Mouse (Mus musculus): ENCODE results near the gene Slc27a3. TPM values are rescaled to one million over a fixed set of nuclear protein-coding genes. Genes with fewer than 3 reads are reported as not detected.

The Slc27a3 gene
- total and polyA plus RNA-seq, 3 experiments: 1.3 to 2.6 (median 1.9) TPM

DNA sequence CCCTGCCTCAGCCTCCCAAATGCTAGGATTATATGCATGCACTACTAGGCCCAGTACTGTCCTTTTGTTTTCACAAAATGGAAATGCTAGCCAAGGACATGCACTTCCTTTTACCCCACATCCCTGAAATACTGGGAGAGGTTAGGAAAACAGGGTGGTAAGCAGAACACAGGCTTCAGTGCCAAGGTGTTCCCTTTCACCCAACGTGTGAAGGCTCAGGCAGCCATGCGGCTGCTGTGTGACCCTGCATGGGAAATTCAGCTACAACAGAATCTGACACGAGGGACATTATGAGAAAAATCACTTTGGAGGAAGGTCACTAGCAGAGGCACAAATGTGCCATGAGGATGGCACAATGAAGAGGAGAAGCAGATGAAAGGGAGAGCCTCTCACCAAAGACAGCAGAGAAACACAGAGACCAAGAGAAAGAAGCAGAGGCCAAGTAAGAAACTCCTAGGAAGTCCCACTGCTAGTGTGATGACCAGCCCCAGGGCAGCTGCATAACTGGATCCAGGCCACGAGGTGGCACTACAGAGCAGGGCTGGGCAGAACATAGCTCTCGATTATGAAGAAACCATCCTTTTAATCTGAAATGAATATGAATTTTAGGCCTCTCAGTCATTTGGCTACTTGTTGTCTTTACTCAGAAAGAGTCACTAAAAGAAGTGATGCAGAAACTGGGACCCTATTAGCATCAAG, 22.7 kb upstream of the Slc27a3 start:
- no peaks in the 10 kb centered on the region for H3K4me1 ChIP-seq (ENCODE audit: control insufficient read depth in 1 of 2, insufficient read depth in 2 of 2)
- dilution Hi-C loops (cut with MboI; ENCODE audit: extremely low pct_ligation_motif_present, extremely low pct_unique_long_range_greater_than_20kb, low sequenced_read_pairs): no loop called here
- H3K4me2 ChIP-seq (ENCODE audit: insufficient read depth, low read depth, poor library complexity, severe bottlenecking): no peak overlapping the region
- TF ChIP-seq RAD21 (IDR thresholded peaks at IDR 0.05; ENCODE audit: low read depth, low read length) (peak; percentile 77), CTCF (conservative IDR thresholded peaks at IDR 0.05 in 1 of 2, IDR thresholded peaks at IDR 0.05 in 1 of 2; ENCODE audit: low read depth in 2 of 2, low read length in 2 of 2) (peak; percentile 69 to 91), POLR2AphosphoS2 (IDR thresholded peaks at IDR 0.05; ENCODE audit: low read depth, low read length) (no peak), SMC3 (IDR thresholded peaks at IDR 0.05; ENCODE audit: low read depth, low read length) (peak; percentile 95), MEF2A (IDR thresholded peaks at IDR 0.05; ENCODE audit: borderline replicate concordance, low read depth, low read length) (no peak)
- in situ Hi-C loops (cut with MboI; ENCODE audit: low pct_ligation_motif_present, low pct_unique_long_range_greater_than_20kb, low sequenced_read_pairs): no loop called here
- H3K4me3 ChIP-seq (replicated peaks in 1 of 3; ENCODE audit: low read depth in 2 of 3, low read length in 2 of 3, poor library complexity in 1 of 3): no peak overlapping the region
- H3K9ac ChIP-seq (ENCODE audit: insufficient read depth, low read depth): no peak overlapping the region
- no peaks in the 10 kb centered on the region for H3K9me3 ChIP-seq (replicated peaks; ENCODE audit: low read length)
- peaks cover 59 to 99% of the 10 kb centered on the region in 2 experiments for H3K36me3 ChIP-seq (replicated peaks in 1 of 2; ENCODE audit: control insufficient read depth in 1 of 2, insufficient read depth in 1 of 2, low read length in 1 of 2)
- H3K27me3 ChIP-seq (replicated peaks): no peaks in the 10 kb centered on the region
- peak; percentile 59 for DNase-seq (ENCODE audit: extremely low read depth)
- H3K79me2 ChIP-seq (replicated peaks; ENCODE audit: control insufficient read depth, extremely low read depth, insufficient read depth, poor library complexity, severe bottlenecking): no peaks in the 10 kb centered on the region
- no peak overlapping the region for H3K27ac ChIP-seq (ENCODE audit: insufficient read depth, low read depth)

DNA sequence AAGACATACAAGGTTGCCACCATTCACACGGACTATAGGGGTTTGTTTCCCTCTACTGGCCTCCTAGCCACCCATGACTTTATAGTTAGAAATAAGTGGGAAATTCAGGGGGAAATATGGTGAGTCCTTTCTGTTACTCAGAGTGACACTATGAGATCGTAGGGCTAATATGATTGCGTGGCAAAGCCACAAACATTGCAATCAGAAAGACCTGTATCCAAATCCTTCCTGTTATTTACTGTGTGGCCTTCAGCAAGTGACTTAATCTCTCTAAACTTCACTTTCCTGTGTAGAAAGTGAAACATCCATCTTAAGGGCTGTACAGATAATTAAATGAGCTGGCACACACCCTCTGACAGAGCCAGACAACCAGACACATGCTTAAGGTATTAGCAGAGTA, 19.0 kb upstream of the Slc27a3 start:
- peaks cover 75 to 100% of the 10 kb centered on the region in 2 experiments for H3K36me3 ChIP-seq (replicated peaks in 1 of 2; ENCODE audit: control insufficient read depth in 1 of 2, insufficient read depth in 1 of 2, low read length in 1 of 2)
- H3K27me3 ChIP-seq (replicated peaks): no peaks in the 10 kb centered on the region
- in situ Hi-C loops (cut with MboI; ENCODE audit: low pct_ligation_motif_present, low pct_unique_long_range_greater_than_20kb, low sequenced_read_pairs) (no loop called here), dilution Hi-C loops (cut with MboI; ENCODE audit: extremely low pct_ligation_motif_present, extremely low pct_unique_long_range_greater_than_20kb, low sequenced_read_pairs) (no loop called here)
- no peaks in the 10 kb centered on the region for H3K4me1 ChIP-seq (ENCODE audit: control insufficient read depth in 1 of 2, insufficient read depth in 2 of 2)
- H3K27ac ChIP-seq (ENCODE audit: insufficient read depth, low read depth): no peak overlapping the region
- no peak overlapping the region for H3K9ac ChIP-seq (ENCODE audit: insufficient read depth, low read depth)
- no peak overlapping the region for H3K4me3 ChIP-seq (replicated peaks in 1 of 3; ENCODE audit: low read depth in 2 of 3, low read length in 2 of 3, poor library complexity in 1 of 3)
- H3K79me2 ChIP-seq (replicated peaks; ENCODE audit: control insufficient read depth, extremely low read depth, insufficient read depth, poor library complexity, severe bottlenecking): no peaks in the 10 kb centered on the region
- TF ChIP-seq ELF1 (IDR thresholded peaks at IDR 0.05; ENCODE audit: low read depth, low read length): no peak
- TF ChIP-seq POLR2A (IDR thresholded peaks at IDR 0.05; ENCODE audit: low read depth, low read length): no peak
- no peak for TF ChIP-seq CHD2 (IDR thresholded peaks at IDR 0.05; ENCODE audit: low read length)
- TF ChIP-seq ETS1 (conservative IDR thresholded peaks at IDR 0.05; ENCODE audit: low read depth, low read length): no peak
- TF ChIP-seq MEF2A (IDR thresholded peaks at IDR 0.05; ENCODE audit: borderline replicate concordance, low read depth, low read length): no peak
- TF ChIP-seq ZMIZ1 (IDR thresholded peaks at IDR 0.05; ENCODE audit: low read depth, low read length): no peak
- no peak for TF ChIP-seq NELFE (IDR thresholded peaks at IDR 0.05; ENCODE audit: low read depth, low read length)
- no peak for TF ChIP-seq TBP (conservative IDR thresholded peaks at IDR 0.05; ENCODE audit: low read depth, low read length)
- TF ChIP-seq TCF12 (IDR thresholded peaks at IDR 0.05; ENCODE audit: low read depth, low read length): no peak
- TF ChIP-seq MYC (IDR thresholded peaks at IDR 0.05; ENCODE audit: low read depth, low read length): no peak
- TF ChIP-seq IRF4 (IDR thresholded peaks at IDR 0.05; ENCODE audit: low read depth, low read length): no peak
- TF ChIP-seq USF1 (IDR thresholded peaks at IDR 0.05; ENCODE audit: low read depth, low read length): no peak
- no peak for TF ChIP-seq NRF1 (IDR thresholded peaks at IDR 0.05; ENCODE audit: low read depth, low read length)
- no peak for TF ChIP-seq PAX5 (IDR thresholded peaks at IDR 0.05; ENCODE audit: low read length)
- no peak for TF ChIP-seq KAT2A (IDR thresholded peaks at IDR 0.05; ENCODE audit: insufficient replicate concordance, low read length)
- no peak for TF ChIP-seq ZC3H11A (IDR thresholded peaks at IDR 0.05; ENCODE audit: low read depth, low read length)
- TF ChIP-seq SIN3A (IDR thresholded peaks at IDR 0.05; ENCODE audit: low read length): no peak
- no peak for TF ChIP-seq ZNF384 (IDR thresholded peaks at IDR 0.05; ENCODE audit: low read depth, low read length)
- TF ChIP-seq BHLHE40 (IDR thresholded peaks at IDR 0.05; ENCODE audit: low read depth, low read length): no peak
- no peaks in the 10 kb centered on the region for H3K9me3 ChIP-seq (replicated peaks; ENCODE audit: low read length)
- no peak for DNase-seq (ENCODE audit: extremely low read depth)
- H3K4me2 ChIP-seq (ENCODE audit: insufficient read depth, low read depth, poor library complexity, severe bottlenecking): no peak overlapping the region

All from CH12.LX (cell line).